Mouse (Mus musculus) lung, adult 18-20 months (tissue): Measurements from ENCODE around the gene Rgs7bp.
A peak's percentile ranks its signal among the peaks of the same experiment; 100 is the strongest.

Experiments used
- DNase-seq, 2 experiments: peaks; one replicate each; pipeline ENCODE4 v3.0.0; 2022; ENCODE audit warnings: mixed read lengths in 2 of 2

The Rgs7bp gene

GRCm38 (mm10) chr13:105002831-105003157 is 51.9 kb downstream of the Rgs7bp start:
- DNase-seq = no peak

GRCm38 (mm10) chr13:105002132-105002830 is 52.4 kb downstream of the Rgs7bp start:
- no peak for DNase-seq

GRCm38 (mm10) chr13:105001714-105002113 is 53.0 kb downstream of the Rgs7bp start:
- DNase-seq = no peak

- DNase-seq = no peak
Observed at GRCm38 (mm10) chr13:104988811-104989258, 65.9 kb downstream of the Rgs7bp start.

DNA sequence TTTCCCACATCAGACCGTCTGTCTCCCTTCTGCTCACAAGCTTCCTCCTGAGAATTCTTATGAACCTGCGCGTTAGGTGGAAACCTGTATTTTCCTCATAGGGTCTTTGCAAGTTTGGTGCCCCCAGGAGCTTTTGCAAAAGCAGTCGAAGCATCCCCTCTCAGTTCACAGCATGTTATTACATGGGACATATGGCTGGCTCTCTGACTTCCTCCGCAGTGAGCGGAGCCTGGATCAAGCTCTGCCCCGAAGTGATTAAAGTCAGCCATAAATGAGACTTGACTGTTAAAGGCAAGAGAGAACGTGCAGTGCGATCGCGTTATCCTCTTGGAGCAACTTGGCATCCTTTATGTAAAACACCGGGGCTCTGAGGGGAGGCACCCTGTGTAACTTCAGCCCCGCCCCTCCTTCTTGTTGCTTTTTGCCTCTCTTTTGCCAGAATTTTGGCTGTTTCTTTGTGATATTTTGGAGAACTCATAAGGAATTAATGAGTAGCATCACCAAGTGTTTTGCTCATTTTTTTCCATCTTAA is 66.7 kb downstream of the Rgs7bp start:
- no peak for DNase-seq

- DNase-seq = no peak
Observed at GRCm38 (mm10) chr13:104985691-104986090, 69.0 kb downstream of the Rgs7bp start.

DNA sequence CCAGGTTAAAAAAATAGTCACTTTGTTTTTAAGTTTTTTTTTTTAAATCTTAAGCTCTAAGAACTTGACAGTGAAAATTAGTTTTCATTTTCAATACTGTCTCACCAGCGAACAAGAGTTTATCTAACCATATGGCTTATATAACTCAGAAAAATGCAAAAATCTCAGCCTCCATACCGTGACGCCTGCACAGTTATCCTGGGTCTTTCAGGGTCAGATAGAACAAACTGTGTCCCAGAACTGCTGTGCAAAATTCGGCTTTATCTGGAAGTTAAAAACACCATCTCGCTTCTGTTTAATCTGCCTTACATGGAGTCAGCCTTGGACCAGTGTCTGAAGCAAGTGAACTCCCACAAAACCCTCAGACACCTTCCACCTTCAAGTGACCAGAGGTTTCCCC is 70.7 kb downstream of the Rgs7bp start:
- DNase-seq = no peak

DNA sequence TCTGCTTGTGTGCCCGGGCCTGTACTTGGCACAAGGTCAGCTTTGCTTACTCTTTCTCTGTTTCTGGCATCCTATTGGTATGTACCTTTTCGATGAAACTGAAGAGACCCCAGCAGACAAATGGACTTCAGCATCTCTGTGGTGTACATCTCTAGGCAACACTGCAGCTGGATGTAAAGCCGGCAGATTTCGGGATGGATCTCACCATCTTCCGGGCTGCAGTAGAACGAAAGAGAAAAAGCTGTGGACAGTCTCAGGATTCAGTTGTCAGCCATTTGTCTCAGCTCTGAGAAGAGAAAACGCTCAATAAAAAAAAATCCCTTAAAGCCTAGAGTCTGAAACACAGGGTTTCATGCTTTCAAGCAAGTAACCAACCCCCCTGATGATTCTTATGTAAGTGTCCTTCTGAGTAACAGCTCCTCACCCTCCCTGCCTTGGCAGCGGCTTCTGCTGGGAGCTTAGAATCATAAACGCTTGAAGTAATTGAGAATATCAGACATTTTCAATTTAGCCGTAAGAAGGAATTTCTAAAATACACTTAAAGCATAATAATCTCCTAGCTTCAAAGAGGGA is 71.9 kb downstream of the Rgs7bp start:
- DNase-seq = no peak

DNA sequence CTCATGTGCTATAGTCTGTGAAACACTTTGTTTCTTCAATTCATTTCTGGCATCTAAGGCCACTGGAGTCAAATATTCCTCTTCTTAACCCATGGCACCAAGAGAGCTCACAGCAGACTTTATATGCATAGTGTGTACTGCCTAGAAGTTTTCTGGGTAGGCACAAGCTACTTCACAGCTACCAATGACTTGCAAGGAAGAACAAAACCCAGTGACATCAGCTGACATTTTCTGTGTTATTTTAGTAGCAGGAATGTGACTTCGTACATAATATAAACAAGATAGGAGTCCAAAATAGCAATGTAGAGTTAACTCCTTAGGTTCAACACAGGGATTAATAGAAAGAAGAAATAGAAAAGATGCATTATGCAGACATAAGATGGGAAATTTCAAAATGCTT is 76.6 kb downstream of the Rgs7bp start:
- DNase-seq = no peak

DNA sequence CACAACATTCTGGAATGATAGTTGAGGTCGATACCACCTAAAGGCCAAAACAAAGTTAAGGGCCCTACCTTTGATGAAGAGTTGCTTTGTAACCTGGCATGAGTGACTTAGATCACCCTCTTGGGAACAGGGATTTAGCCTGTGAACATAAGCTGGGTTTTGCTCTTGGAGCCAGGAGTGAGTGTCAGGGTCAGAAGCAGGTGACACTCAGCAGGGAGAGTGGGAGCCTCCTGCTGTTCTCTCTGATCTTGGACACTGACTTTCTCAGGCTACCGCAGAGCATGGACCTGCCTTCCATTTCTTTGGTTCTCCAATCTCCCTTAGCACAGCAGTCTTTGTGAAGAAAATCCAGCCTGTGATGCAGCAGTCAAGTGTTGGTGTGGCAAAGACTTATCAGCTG is 87.2 kb downstream of the Rgs7bp start:
- DNase-seq = no peak

GRCm38 (mm10) chr13:104963716-104964115 is 91.0 kb downstream of the Rgs7bp start:
- no peak for DNase-seq

GRCm38 (mm10) chr13:104962716-104963411 is 91.9 kb downstream of the Rgs7bp start:
- no peak for DNase-seq

GRCm38 (mm10) chr13:104962166-104962565 is 92.6 kb downstream of the Rgs7bp start:
- DNase-seq = no peak

GRCm38 (mm10) chr13:104960951-104961715 is 93.6 kb downstream of the Rgs7bp start:
- peak in 1 of 2 experiments; percentile 3 for DNase-seq

- no peak for DNase-seq
Observed at GRCm38 (mm10) chr13:104960206-104960928, 94.4 kb downstream of the Rgs7bp start.

DNA sequence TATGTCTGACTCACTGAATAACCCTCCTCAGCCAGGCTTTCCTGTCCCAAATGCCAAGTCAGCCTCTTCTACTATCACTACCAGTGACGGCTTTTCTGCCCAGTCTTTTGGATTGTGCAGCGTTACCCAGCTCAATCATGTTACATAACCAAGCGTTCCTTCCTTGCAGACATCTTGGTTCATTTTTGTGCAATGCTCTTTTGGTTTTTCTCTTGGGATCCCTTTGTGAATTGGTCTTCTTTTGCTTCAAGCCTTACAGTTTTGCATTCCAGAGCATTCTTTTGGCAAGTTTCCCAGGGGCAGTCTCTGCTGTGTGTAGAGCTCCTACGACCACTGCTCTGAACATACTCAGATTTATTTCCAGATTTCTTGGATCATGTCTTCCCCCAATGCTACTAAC is 95.0 kb downstream of the Rgs7bp start:
- no peak for DNase-seq

DNA sequence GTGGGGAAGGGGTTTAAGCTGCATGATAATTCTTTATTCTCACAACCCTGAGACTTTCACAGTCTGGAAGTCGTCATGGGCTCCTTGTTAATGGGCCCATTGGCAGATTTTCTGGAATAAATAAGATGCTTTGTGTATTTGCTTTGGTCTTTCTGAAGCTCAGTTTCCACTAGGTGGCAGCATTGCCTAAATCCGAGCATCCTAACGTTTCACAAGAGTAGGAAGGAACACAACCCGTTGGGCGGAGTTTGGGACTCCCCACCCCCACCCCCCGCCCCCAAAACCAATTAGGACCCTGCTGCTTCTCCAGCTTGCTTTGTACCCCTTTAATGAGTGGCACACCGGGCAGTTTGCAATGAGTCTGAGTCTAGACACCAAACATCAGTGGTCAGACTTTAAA is 106.8 kb downstream of the Rgs7bp start:
- DNase-seq = peak; percentile 46 to 62

GRCm38 (mm10) chr13:104940483-104940882 is 114.2 kb downstream of the Rgs7bp start:
- no peak for DNase-seq

GRCm38 (mm10) chr13:104939856-104940255 is 114.9 kb downstream of the Rgs7bp start:
- DNase-seq = peak in 1 of 2 experiments; percentile 27

DNA sequence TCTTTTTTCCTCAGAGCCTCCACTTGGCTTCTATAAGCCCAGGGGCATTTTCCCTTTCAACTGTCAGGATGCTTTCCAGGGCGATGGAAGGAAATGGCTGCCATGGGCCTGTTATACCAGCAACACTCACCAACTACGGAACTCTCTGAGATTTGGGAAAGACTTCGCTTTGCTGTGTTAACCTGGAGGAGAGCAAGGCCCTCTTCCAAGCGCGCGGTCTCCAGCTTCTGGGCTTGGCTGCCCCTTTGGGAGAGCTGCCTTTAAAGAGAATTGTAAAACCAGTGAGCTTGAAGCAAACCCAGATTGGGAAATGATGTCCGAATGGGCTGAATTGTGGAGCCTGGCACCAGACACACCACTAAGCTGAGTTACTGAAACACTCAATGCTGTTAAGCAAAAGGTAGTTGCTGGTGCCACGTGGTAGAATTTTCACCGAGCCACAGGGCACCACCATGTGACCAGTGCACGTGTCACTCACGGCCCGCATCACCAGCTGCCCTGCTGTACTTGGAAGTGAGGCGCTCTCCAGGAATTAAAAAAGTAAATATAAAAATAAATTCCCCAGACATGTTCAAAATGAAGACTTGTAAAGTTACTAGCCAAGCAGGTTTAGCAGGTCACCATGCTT is 115.7 kb downstream of the Rgs7bp start:
- DNase-seq = peak; percentile 7 to 12

GRCm38 (mm10) chr13:104937759-104938158 is 117.0 kb downstream of the Rgs7bp start:
- no peak for DNase-seq

- DNase-seq = no peak
Observed at GRCm38 (mm10) chr13:104936586-104936985, 118.1 kb downstream of the Rgs7bp start.
